Mouse (Mus musculus): ENCODE results near the gene Cd200r1. TPM values are rescaled to one million over a fixed set of nuclear protein-coding genes. Genes with fewer than 3 reads are reported as not detected.

Gene Cd200r1
- polyA plus RNA-seq, 1 experiment, result not detected

DNA sequence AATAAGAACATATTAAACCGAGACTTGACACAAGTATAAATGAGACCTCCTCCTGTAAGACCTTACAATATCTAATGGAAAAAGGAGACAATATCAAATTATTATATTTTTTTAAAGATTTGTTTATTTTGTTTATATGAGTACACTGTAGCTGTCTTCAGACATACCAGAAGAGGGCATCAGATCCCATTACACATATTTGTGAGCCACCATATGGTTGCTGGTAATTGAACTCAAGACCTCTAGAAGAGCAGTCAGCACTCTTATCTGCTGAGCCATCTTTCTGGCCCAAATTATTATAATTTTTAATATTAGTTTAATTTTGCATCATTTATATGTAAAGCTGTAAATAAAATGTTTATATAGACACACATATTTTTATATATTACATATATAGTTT, 22.8 kb upstream of the Cd200r1 start:
- Histone ChIP-seq H3K36me3 (ENCODE audit: control insufficient read depth, insufficient read depth, low read length) (no peaks in the 10 kb centered on the region), H3K4me1 (ENCODE audit: control insufficient read depth, insufficient read depth, low read length) (peaks cover 5% of the 10 kb centered on the region; the same call in 1 of the 2 replicates), H3K27me3 (ENCODE audit: control insufficient read depth, insufficient read depth, low read length) (no peaks in the 10 kb centered on the region), H3K27ac (ENCODE audit: control insufficient read depth, insufficient read depth, low read depth, low read length) (no peak overlapping the region), H3K4me3 (ENCODE audit: control insufficient read depth, low read depth, low read length) (no peak overlapping the region)
- TF ChIP-seq POLR2A (IDR thresholded peaks at IDR 0.05; ENCODE audit: control insufficient read depth, low read depth, low read length) (no peak), CTCF (IDR thresholded peaks at IDR 0.05; ENCODE audit: control insufficient read depth, insufficient read depth, insufficient replicate concordance, low read depth, low read length) (no peak)

DNA sequence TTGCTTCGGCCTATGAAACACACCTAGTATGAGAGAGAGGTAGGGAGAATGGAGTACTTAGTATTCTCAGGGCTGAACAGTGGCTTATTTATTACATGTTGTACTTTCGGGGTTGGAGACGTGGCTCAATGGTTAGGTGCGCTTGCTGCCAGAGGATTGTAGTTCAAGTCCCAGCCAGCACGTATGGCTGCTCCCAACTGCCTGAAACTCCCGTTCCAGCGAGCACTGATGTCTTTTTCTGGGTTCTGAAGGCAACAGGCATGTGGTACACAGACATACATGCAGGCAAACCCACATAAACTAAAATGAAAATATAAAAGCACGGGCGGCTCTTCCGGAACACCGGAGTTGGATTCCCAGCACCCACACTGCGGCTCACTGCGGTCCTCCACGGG, 20.1 kb upstream of the Cd200r1 start:
- H3K27ac ChIP-seq (ENCODE audit: control insufficient read depth, insufficient read depth, low read depth, low read length), result peak overlapping the region; percentile 97
- no peaks in the 10 kb centered on the region for H3K27me3 ChIP-seq (ENCODE audit: control insufficient read depth, insufficient read depth, low read length)
- H3K4me1 ChIP-seq (ENCODE audit: control insufficient read depth, insufficient read depth, low read length), result peaks cover 5% of the 10 kb centered on the region; the same call in 1 of the 2 replicates
- TF ChIP-seq POLR2A (IDR thresholded peaks at IDR 0.05; ENCODE audit: control insufficient read depth, low read depth, low read length) (no peak), CTCF (IDR thresholded peaks at IDR 0.05; ENCODE audit: control insufficient read depth, insufficient read depth, insufficient replicate concordance, low read depth, low read length) (no peak)
- H3K36me3 ChIP-seq (ENCODE audit: control insufficient read depth, insufficient read depth, low read length), result no peaks in the 10 kb centered on the region
- H3K4me3 ChIP-seq (ENCODE audit: control insufficient read depth, low read depth, low read length), result peak overlapping the region; percentile 99

- Histone ChIP-seq H3K27ac (ENCODE audit: control insufficient read depth, insufficient read depth, low read depth, low read length) (peak within 1 kb of the TSS; percentile 97), H3K4me1 (ENCODE audit: control insufficient read depth, insufficient read depth, low read length) (peaks cover 5% of the 10 kb centered on the region; the same call in 1 of the 2 replicates)
- TF ChIP-seq POLR2A (IDR thresholded peaks at IDR 0.05; ENCODE audit: control insufficient read depth, low read depth, low read length), result peak; percentile 50; the same call in 1 of the 2 replicates
- TF ChIP-seq CTCF (IDR thresholded peaks at IDR 0.05; ENCODE audit: control insufficient read depth, insufficient read depth, insufficient replicate concordance, low read depth, low read length), result no peak
Observed at GRCm38 (mm10) chr16:44745866-44746562, 19.5 kb upstream of the Cd200r1 start, which contains the start of gene Gtpbp8. Gene Gtpbp8 (minus strand): TSS chr16:44746363.

DNA sequence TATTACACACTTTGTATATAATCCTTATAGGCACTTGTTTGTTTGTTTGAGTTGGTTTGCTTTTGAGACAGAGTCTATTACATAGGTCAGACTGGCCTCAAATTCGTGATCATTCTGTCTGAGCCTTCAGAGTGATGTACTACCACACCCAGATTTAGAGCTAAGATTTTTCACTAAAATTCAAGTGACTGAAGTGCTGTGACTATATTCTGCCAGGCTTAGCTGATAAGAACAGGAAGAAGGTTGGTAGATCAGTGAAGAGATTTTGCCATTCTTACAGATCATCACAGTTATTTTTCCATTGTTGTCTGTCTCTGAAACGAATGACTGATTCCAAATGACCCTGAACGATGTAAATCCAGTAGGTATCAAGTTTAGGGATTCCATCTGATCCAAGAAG, 17.5 kb upstream of the Cd200r1 start:
- no peaks in the 10 kb centered on the region for H3K36me3 ChIP-seq (ENCODE audit: control insufficient read depth, insufficient read depth, low read length)
- no peak for TF ChIP-seq POLR2A (IDR thresholded peaks at IDR 0.05; ENCODE audit: control insufficient read depth, low read depth, low read length)
- TF ChIP-seq CTCF (IDR thresholded peaks at IDR 0.05; ENCODE audit: control insufficient read depth, insufficient read depth, insufficient replicate concordance, low read depth, low read length), result no peak
- peaks cover 5% of the 10 kb centered on the region; the same call in 1 of the 2 replicates for H3K4me1 ChIP-seq (ENCODE audit: control insufficient read depth, insufficient read depth, low read length)
- H3K27me3 ChIP-seq (ENCODE audit: control insufficient read depth, insufficient read depth, low read length), result no peaks in the 10 kb centered on the region
- no peak overlapping the region for H3K4me3 ChIP-seq (ENCODE audit: control insufficient read depth, low read depth, low read length)
- no peak overlapping the region for H3K27ac ChIP-seq (ENCODE audit: control insufficient read depth, insufficient read depth, low read depth, low read length)

More at GRCm38 (mm10) chr16:44745866-44746562, 19.5 kb upstream of the Cd200r1 start, which contains the start of gene Gtpbp8:
- H3K27me3 ChIP-seq (ENCODE audit: control insufficient read depth, insufficient read depth, low read length), result no peaks in the 10 kb centered on the region
- H3K36me3 ChIP-seq (ENCODE audit: control insufficient read depth, insufficient read depth, low read length), result no peaks in the 10 kb centered on the region
- peak within 1 kb of the TSS; percentile 99 for H3K4me3 ChIP-seq (ENCODE audit: control insufficient read depth, low read depth, low read length)

GRCm38 (mm10) chr16:44757700-44758099, 7.8 kb upstream of the Cd200r1 start:
- H3K4me3 ChIP-seq (ENCODE audit: control insufficient read depth, low read depth, low read length), result no peak overlapping the region
- no peak overlapping the region for H3K27ac ChIP-seq (ENCODE audit: control insufficient read depth, insufficient read depth, low read depth, low read length)
- H3K4me1 ChIP-seq (ENCODE audit: control insufficient read depth, insufficient read depth, low read length), result no peaks in the 10 kb centered on the region
- H3K27me3 ChIP-seq (ENCODE audit: control insufficient read depth, insufficient read depth, low read length), result no peaks in the 10 kb centered on the region
- H3K36me3 ChIP-seq (ENCODE audit: control insufficient read depth, insufficient read depth, low read length), result no peaks in the 10 kb centered on the region
- TF ChIP-seq CTCF (IDR thresholded peaks at IDR 0.05; ENCODE audit: control insufficient read depth, insufficient read depth, insufficient replicate concordance, low read depth, low read length) (no peak), POLR2A (IDR thresholded peaks at IDR 0.05; ENCODE audit: control insufficient read depth, low read depth, low read length) (no peak)

DNA sequence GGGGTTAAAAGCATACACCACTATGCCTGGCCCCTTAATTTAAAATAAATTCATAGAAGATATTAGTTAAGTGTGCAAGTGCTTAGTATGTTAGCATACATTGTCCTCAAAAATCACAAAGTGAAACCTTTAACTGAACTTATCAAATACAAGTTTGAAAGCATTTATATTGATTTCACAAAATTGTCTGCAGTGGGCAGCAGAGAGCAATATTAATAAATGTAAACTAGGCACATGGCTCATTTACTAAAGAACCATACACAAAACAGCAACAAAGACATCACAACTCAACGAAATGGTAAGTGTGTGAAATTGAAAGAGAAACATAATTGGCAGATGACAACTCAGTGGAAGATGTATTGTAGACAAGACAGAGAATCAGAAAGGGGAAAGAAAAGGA, 3.7 kb upstream of the Cd200r1 start:
- no peaks in the 10 kb centered on the region for H3K27me3 ChIP-seq (ENCODE audit: control insufficient read depth, insufficient read depth, low read length)
- no peaks in the 10 kb centered on the region; the same call in 1 of the 2 replicates for H3K4me1 ChIP-seq (ENCODE audit: control insufficient read depth, insufficient read depth, low read length)
- H3K4me3 ChIP-seq (ENCODE audit: control insufficient read depth, low read depth, low read length), result no peak overlapping the region
- H3K27ac ChIP-seq (ENCODE audit: control insufficient read depth, insufficient read depth, low read depth, low read length), result no peak overlapping the region
- TF ChIP-seq POLR2A (IDR thresholded peaks at IDR 0.05; ENCODE audit: control insufficient read depth, low read depth, low read length) (no peak), CTCF (IDR thresholded peaks at IDR 0.05; ENCODE audit: control insufficient read depth, insufficient read depth, insufficient replicate concordance, low read depth, low read length) (no peak)
- H3K36me3 ChIP-seq (ENCODE audit: control insufficient read depth, insufficient read depth, low read length), result no peaks in the 10 kb centered on the region

DNA sequence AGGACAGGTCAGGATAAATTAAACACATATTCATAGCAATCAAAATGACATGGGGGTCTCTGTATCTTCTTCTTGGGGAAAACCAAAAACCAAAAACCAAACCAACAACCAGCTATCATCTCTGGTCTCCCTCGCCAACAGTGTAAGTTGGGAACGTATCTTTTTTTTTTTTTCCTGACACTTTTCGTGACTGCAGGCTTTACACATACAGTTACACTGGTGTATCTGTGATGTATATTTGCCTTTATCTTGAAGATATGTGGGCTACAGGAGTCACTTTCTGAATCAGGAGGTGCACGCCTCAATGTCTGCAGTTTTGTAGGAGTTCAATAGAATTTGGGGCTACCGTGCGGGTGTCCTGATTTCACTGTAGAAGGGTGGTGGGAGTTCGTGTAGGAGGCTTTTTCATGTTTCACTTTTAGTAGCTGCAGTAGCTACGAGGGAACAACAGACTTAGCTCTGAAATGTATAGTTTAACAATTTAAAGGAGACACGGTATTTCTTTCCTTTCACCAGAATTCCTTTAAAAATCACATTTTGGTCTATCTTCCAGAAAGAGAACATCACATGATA, 870 bp downstream of the Cd200r1 start:
- H3K36me3 ChIP-seq (ENCODE audit: control insufficient read depth, insufficient read depth, low read length), result no peaks in the 10 kb centered on the region
- no peaks in the 10 kb centered on the region for H3K27me3 ChIP-seq (ENCODE audit: control insufficient read depth, insufficient read depth, low read length)
- H3K27ac ChIP-seq (ENCODE audit: control insufficient read depth, insufficient read depth, low read depth, low read length), result no peak overlapping the region
- TF ChIP-seq POLR2A (IDR thresholded peaks at IDR 0.05; ENCODE audit: control insufficient read depth, low read depth, low read length) (no peak), CTCF (IDR thresholded peaks at IDR 0.05; ENCODE audit: control insufficient read depth, insufficient read depth, insufficient replicate concordance, low read depth, low read length) (no peak)
- no peaks in the 10 kb centered on the region; the same call in 1 of the 2 replicates for H3K4me1 ChIP-seq (ENCODE audit: control insufficient read depth, insufficient read depth, low read length)
- H3K4me3 ChIP-seq (ENCODE audit: control insufficient read depth, low read depth, low read length), result no peak overlapping the region
